Mouse (Mus musculus) CD8-positive naive resting alpha-beta T cell, adult 2 months (primary cell): Measurements from ENCODE around the gene Tmem51.
"Not testable (repeated sequence)": the region's sequence is repeated elsewhere in the genome, so short reads cannot be mapped to it uniquely, and the experiment has no call there.

Experiments used
- DNase-seq, 2 experiments: peaks; one replicate each; pipeline ENCODE4 v3.0.0; 2022; ENCODE audit warnings: low read depth in 2 of 2, low spot score in 2 of 2

The Tmem51 gene

GRCm38 (mm10) chr4:142060455-142061378, 23.4 kb downstream of the Tmem51 start:
- no peak for DNase-seq

- no peak for DNase-seq
Observed at GRCm38 (mm10) chr4:142059841-142060193, 24.3 kb downstream of the Tmem51 start.

- DNase-seq, result no peak
Observed at GRCm38 (mm10) chr4:142059113-142059840, 24.8 kb downstream of the Tmem51 start.

- DNase-seq, result no peak
Observed at GRCm38 (mm10) chr4:142057529-142058216, 26.4 kb downstream of the Tmem51 start.

GRCm38 (mm10) chr4:142055600-142055999, 28.5 kb downstream of the Tmem51 start:
- no peak for DNase-seq

- no peak for DNase-seq
Observed at GRCm38 (mm10) chr4:142054580-142054979, 29.5 kb downstream of the Tmem51 start.

- no peak for DNase-seq
Observed at GRCm38 (mm10) chr4:142053661-142054448, 30.2 kb downstream of the Tmem51 start.

GRCm38 (mm10) chr4:142053261-142053660, 30.8 kb downstream of the Tmem51 start:
- DNase-seq, result no peak

- no peak for DNase-seq
Observed at GRCm38 (mm10) chr4:142052391-142053132, 31.5 kb downstream of the Tmem51 start.

GRCm38 (mm10) chr4:142051883-142052282, 32.2 kb downstream of the Tmem51 start:
- DNase-seq, result not testable (repeated sequence)

GRCm38 (mm10) chr4:142049963-142050362, 34.1 kb downstream of the Tmem51 start:
- no peak for DNase-seq

- DNase-seq, result no peak
Observed at GRCm38 (mm10) chr4:142048391-142048790, 35.7 kb downstream of the Tmem51 start.

- no peak for DNase-seq
Observed at GRCm38 (mm10) chr4:142047005-142047404, 37.1 kb downstream of the Tmem51 start.

GRCm38 (mm10) chr4:142046496-142046895, 37.6 kb downstream of the Tmem51 start:
- DNase-seq, result no peak

GRCm38 (mm10) chr4:142045595-142046163, 38.4 kb downstream of the Tmem51 start:
- no peak for DNase-seq

GRCm38 (mm10) chr4:142044452-142044851, 39.7 kb downstream of the Tmem51 start:
- no peak for DNase-seq

GRCm38 (mm10) chr4:142039662-142040353, 44.3 kb downstream of the Tmem51 start:
- no peak for DNase-seq

GRCm38 (mm10) chr4:142037897-142038296, 46.2 kb downstream of the Tmem51 start:
- DNase-seq, result no peak

GRCm38 (mm10) chr4:142028533-142028932, 55.6 kb downstream of the Tmem51 start:
- no peak for DNase-seq
